Mouse (Mus musculus): ENCODE results near the gene Gm11037. TPM values are rescaled to one million over a fixed set of nuclear protein-coding genes. Genes with fewer than 3 reads are reported as not detected.

Gm11037 gene
- polyA plus RNA-seq, 1 experiment from 2014 or later, result not detected

DNA sequence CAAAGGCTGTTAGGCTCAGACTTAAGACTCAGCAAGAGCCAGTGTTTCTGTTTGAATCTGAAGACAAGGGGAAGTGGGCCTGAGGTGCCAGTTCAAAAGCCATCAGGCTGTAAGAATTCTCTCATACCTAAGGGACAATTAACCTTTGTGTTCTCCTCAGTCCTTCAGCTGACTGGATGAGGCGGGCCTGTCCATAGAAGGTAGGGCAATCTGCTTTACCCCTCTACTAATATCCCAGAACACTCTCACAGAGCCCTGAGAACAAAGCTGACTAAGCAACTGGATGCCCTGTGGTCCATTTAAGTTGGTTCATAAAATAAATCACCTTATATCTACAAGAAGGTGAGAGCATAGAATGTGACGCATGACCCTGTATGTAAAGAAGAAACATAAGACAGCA, 32.9 kb downstream of the Gm11037 start:
- H3K4me3 ChIP-seq (ENCODE audit: low read depth, low read length), result no peak overlapping the region
- H3K9ac ChIP-seq (ENCODE audit: low read depth, low read length), result no peak overlapping the region
- H3K4me2 ChIP-seq (replicated peaks; ENCODE audit: low read depth), result no peak overlapping the region
- ATAC-seq, result peak; percentile 71
- WGBS, result 51% methylated on average over 2 of the region's 2 CpGs
- peak overlapping the region; percentile 64 for H3K27ac ChIP-seq (ENCODE audit: low read depth, low read length)
- no peaks in the 10 kb centered on the region; the same call in 1 of the 2 replicates for H3K4me1 ChIP-seq (replicated peaks; ENCODE audit: control insufficient read depth, insufficient read depth, low read length)
- H3K36me3 ChIP-seq (ENCODE audit: control insufficient read depth, insufficient read depth), result no peaks in the 10 kb centered on the region
- H3K9me3 ChIP-seq (ENCODE audit: control insufficient read depth), result no peaks in the 10 kb centered on the region
- H3K27me3 ChIP-seq (replicated peaks; ENCODE audit: control insufficient read depth, insufficient read depth, low read length), result no peaks in the 10 kb centered on the region
- no peak for TF ChIP-seq CTCF (IDR thresholded peaks at IDR 0.05; ENCODE audit: low read depth)

DNA sequence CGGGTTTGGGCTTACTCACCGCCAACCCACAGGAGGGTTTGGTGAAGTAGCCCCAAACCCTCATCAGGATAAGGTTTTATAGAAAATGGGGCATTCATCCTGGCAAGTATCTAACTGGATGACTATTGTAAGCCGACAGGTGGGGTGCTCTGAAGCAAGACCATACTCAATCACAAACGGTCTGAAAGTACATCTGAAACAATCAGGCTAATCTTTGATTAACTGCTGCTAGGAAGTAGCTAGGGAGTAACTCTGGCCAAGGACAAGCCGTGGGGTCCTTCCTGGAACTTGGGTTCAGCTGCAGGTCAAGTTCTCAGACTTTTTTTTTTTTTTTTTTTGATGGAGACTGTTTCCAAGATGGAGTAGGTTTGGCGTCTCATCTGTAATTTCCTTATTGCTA, 34.7 kb downstream of the Gm11037 start:
- Histone ChIP-seq H3K9me3 (ENCODE audit: control insufficient read depth) (no peaks in the 10 kb centered on the region), H3K27me3 (replicated peaks; ENCODE audit: control insufficient read depth, insufficient read depth, low read length) (no peaks in the 10 kb centered on the region), H3K4me3 (ENCODE audit: low read depth, low read length) (no peak overlapping the region), H3K4me2 (replicated peaks; ENCODE audit: low read depth) (no peak overlapping the region), H3K27ac (ENCODE audit: low read depth, low read length) (no peak overlapping the region), H3K9ac (ENCODE audit: low read depth, low read length) (no peak overlapping the region), H3K36me3 (ENCODE audit: control insufficient read depth, insufficient read depth) (no peaks in the 10 kb centered on the region; the same call in 1 of the 2 replicates), H3K4me1 (replicated peaks; ENCODE audit: control insufficient read depth, insufficient read depth, low read length) (no peaks in the 10 kb centered on the region; the same call in 1 of the 2 replicates)
- TF ChIP-seq CTCF (IDR thresholded peaks at IDR 0.05; ENCODE audit: low read depth), result no peak
- WGBS, result 63% methylated on average over 6 of the region's 6 CpGs
- no peak for ATAC-seq

DNA sequence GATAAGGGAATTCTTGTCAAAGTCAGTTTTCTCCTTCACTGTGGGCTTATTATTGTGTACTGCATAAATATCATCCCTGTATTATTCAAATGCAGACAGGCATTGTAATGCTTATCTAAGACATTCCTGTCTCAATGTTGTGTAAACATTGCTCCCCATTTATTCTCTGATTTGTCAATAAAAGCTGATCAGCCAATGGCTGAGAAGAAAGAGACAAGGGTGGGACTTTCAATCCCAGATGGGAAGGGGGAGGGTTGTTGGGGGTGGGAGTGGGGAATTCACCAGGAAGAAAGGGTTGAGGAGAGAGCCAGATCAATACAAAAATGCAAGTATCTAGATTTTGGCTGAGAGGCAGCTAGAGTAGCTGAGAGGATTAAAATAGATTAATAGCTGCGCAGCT, 35.6 kb downstream of the Gm11037 start:
- Histone ChIP-seq H3K27me3 (replicated peaks; ENCODE audit: control insufficient read depth, insufficient read depth, low read length) (no peaks in the 10 kb centered on the region), H3K4me2 (replicated peaks; ENCODE audit: low read depth) (no peak overlapping the region), H3K4me3 (ENCODE audit: low read depth, low read length) (no peak overlapping the region), H3K27ac (ENCODE audit: low read depth, low read length) (no peak overlapping the region), H3K9me3 (ENCODE audit: control insufficient read depth) (no peaks in the 10 kb centered on the region), H3K36me3 (ENCODE audit: control insufficient read depth, insufficient read depth) (no peaks in the 10 kb centered on the region; the same call in 1 of the 2 replicates), H3K9ac (ENCODE audit: low read depth, low read length) (no peak overlapping the region), H3K4me1 (replicated peaks; ENCODE audit: control insufficient read depth, insufficient read depth, low read length) (no peaks in the 10 kb centered on the region; the same call in 1 of the 2 replicates)
- no peak for ATAC-seq
- TF ChIP-seq CTCF (IDR thresholded peaks at IDR 0.05; ENCODE audit: low read depth), result no peak
- 57% methylated on average over 1 of the region's 1 CpGs for WGBS

DNA sequence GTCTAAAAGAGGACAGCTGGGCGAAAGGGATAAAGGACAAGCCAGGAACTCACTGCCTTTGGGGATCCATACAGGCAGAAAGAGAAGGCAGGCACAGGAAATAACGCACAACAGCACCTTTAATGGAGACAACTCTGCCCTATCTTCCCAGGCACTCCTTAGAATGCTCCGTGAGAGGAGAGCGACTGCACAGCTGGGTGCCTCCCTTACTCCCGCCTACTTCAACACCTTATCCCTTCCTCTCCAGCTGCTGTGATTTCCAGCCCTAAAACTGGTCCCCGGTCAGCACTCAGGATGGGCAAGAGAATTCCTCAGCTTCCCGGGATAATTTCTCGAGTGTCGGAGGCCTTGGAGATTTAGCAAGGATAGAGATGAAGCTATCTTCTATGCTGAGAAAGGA, 37.6 kb downstream of the Gm11037 start:
- Histone ChIP-seq H3K4me1 (replicated peaks; ENCODE audit: control insufficient read depth, insufficient read depth, low read length) (peaks cover 11% of the 10 kb centered on the region; the same call in 1 of the 2 replicates), H3K4me2 (replicated peaks; ENCODE audit: low read depth) (peak overlapping the region; percentile 58), H3K27ac (ENCODE audit: low read depth, low read length) (no peak overlapping the region), H3K4me3 (ENCODE audit: low read depth, low read length) (no peak overlapping the region), H3K9ac (ENCODE audit: low read depth, low read length) (no peak overlapping the region), H3K36me3 (ENCODE audit: control insufficient read depth, insufficient read depth) (no peaks in the 10 kb centered on the region; the same call in 1 of the 2 replicates), H3K9me3 (ENCODE audit: control insufficient read depth) (no peaks in the 10 kb centered on the region), H3K27me3 (replicated peaks; ENCODE audit: control insufficient read depth, insufficient read depth, low read length) (no peaks in the 10 kb centered on the region)
- no peak for ATAC-seq
- WGBS, result 38% methylated on average over 9 of the region's 9 CpGs
- no peak for TF ChIP-seq CTCF (IDR thresholded peaks at IDR 0.05; ENCODE audit: low read depth)

DNA sequence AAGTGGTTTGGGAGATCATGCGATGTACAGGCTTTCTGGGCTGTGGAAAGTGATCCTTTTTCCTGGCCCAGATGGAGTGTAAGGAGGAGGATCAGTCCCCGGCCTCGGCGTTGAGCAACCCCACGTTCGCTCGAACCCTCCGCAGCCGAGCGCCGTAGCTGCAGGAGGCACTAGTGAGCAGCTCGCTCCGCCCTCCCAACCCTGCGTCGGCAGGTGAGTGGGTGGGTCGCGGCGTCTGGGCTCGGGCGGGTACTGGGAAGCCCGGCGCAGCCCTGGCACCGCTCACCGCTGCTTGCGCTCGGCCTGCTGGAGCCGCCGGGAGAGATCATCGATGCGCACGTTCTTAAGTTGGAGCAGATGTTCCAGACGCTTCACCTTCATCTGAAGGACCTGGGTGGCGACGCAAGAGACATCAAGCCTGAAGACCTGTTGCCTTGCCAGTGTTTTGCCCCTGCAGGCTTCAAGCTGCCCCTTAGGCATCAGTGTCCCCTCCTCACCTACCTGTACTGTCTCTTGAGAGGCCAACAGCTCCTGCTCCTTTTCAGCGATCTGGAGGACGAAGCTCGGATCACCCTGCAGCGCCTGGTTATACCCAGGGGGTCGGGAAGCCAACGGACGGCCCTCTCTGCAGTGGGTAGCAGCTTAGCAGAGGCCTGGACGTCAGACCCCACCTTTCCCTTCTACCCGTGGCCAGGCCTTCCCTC, 38.3 kb downstream of the Gm11037 start:
- no peak for ATAC-seq
- 28% methylated on average over 43 of the region's 43 CpGs for WGBS
- Histone ChIP-seq H3K4me1 (replicated peaks; ENCODE audit: control insufficient read depth, insufficient read depth, low read length) (peaks cover 16% of the 10 kb centered on the region; the same call in 1 of the 2 replicates), H3K9ac (ENCODE audit: low read depth, low read length) (no peak overlapping the region), H3K27ac (ENCODE audit: low read depth, low read length) (no peak overlapping the region), H3K36me3 (ENCODE audit: control insufficient read depth, insufficient read depth) (no peaks in the 10 kb centered on the region; the same call in 1 of the 2 replicates), H3K27me3 (replicated peaks; ENCODE audit: control insufficient read depth, insufficient read depth, low read length) (no peaks in the 10 kb centered on the region), H3K9me3 (ENCODE audit: control insufficient read depth) (no peaks in the 10 kb centered on the region), H3K4me2 (replicated peaks; ENCODE audit: low read depth) (peak overlapping the region; percentile 58), H3K4me3 (ENCODE audit: low read depth, low read length) (peak overlapping the region; percentile 7; the same call in 1 of the 2 replicates)
- TF ChIP-seq CTCF (IDR thresholded peaks at IDR 0.05; ENCODE audit: low read depth), result peak; percentile 34; the same call in 1 of the 2 replicates

DNA sequence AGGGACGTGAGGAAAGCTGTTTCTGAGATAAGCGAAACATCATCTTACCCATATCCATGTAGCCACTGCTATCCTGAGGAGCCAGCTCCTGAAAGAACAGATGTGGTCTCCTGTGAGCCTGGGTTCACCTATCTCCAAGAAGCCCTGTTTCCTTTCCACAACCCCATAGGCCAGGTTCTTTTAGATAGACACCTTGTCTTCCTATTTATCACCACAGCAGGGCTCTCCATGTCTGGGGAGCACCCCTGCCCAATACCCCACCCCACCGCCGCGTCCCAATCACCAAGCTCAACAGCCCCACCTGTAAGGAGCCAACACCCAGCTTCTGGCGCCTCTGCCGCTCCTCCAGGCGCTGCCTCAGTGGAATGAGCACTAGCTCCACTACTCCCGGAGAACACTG, 39.0 kb downstream of the Gm11037 start:
- Histone ChIP-seq H3K4me3 (ENCODE audit: low read depth, low read length) (no peak overlapping the region), H3K27me3 (replicated peaks; ENCODE audit: control insufficient read depth, insufficient read depth, low read length) (no peaks in the 10 kb centered on the region), H3K27ac (ENCODE audit: low read depth, low read length) (no peak overlapping the region; the same call in 1 of the 2 replicates), H3K4me1 (replicated peaks; ENCODE audit: control insufficient read depth, insufficient read depth, low read length) (peaks cover 16% of the 10 kb centered on the region; the same call in 1 of the 2 replicates), H3K36me3 (ENCODE audit: control insufficient read depth, insufficient read depth) (no peaks in the 10 kb centered on the region; the same call in 1 of the 2 replicates), H3K9ac (ENCODE audit: low read depth, low read length) (no peak overlapping the region), H3K4me2 (replicated peaks; ENCODE audit: low read depth) (no peak overlapping the region), H3K9me3 (ENCODE audit: control insufficient read depth) (no peaks in the 10 kb centered on the region)
- 62% methylated on average over 9 of the region's 9 CpGs for WGBS
- ATAC-seq, result no peak
- no peak for TF ChIP-seq CTCF (IDR thresholded peaks at IDR 0.05; ENCODE audit: low read depth)
